Mouse (Mus musculus): ENCODE results near the gene Tubd1. TPM values are rescaled to one million over a fixed set of nuclear protein-coding genes. Genes with fewer than 3 reads are reported as not detected.

The Tubd1 gene
- total and polyA plus RNA-seq, 2 experiments from 2014 or later = 2.7 to 5.0 TPM

GRCm38 (mm10) chr11:86587830-86588229 lies 43.0 kb downstream of the Tubd1 start:
- ATAC-seq (ENCODE audit: low FRiP score) = no peak
- WGBS = 54% methylated on average over 7 of the region's 7 CpGs

GRCm38 (mm10) chr11:86588583-86589298 lies 44.0 kb downstream of the Tubd1 start:
- no peak overlapping the region for H3K4me2 ChIP-seq (ENCODE audit: low read depth, low read length, poor library complexity, severe bottlenecking)
- TF ChIP-seq CTCF (IDR thresholded peaks at IDR 0.05) = no peak
- H3K27me3 ChIP-seq (ENCODE audit: insufficient read depth, low read length) = no peaks in the 10 kb centered on the region
- H3K4me1 ChIP-seq (ENCODE audit: insufficient read depth, low read length) = no peaks in the 10 kb centered on the region
- DNase-seq (ENCODE audit: low spot score) (no peak), ATAC-seq (ENCODE audit: low FRiP score) (no peak)
- H3K9me3 ChIP-seq (ENCODE audit: low read length) = no peaks in the 10 kb centered on the region
- no peak overlapping the region for H3K4me3 ChIP-seq (ENCODE audit: low read depth, low read length)
- WGBS = 91% methylated on average over 4 of the region's 4 CpGs
- H3K36me3 ChIP-seq (ENCODE audit: insufficient read depth, low read length) = no peaks in the 10 kb centered on the region
- H3K9ac ChIP-seq (replicated peaks; ENCODE audit: low read length, poor library complexity, severe bottlenecking) = no peak overlapping the region
- H3K27ac ChIP-seq (ENCODE audit: low read depth, low read length) = no peak overlapping the region

More at GRCm38 (mm10) chr11:86587830-86588229, 43.0 kb downstream of the Tubd1 start:
- Histone ChIP-seq H3K27ac (ENCODE audit: low read depth, low read length) (no peak overlapping the region), H3K4me3 (ENCODE audit: low read depth, low read length) (no peak overlapping the region), H3K36me3 (ENCODE audit: insufficient read depth, low read length) (no peaks in the 10 kb centered on the region), H3K4me1 (ENCODE audit: insufficient read depth, low read length) (no peaks in the 10 kb centered on the region), H3K27me3 (ENCODE audit: insufficient read depth, low read length) (no peaks in the 10 kb centered on the region), H3K4me2 (ENCODE audit: low read depth, low read length, poor library complexity, severe bottlenecking) (no peak overlapping the region), H3K9ac (replicated peaks; ENCODE audit: low read length, poor library complexity, severe bottlenecking) (no peak overlapping the region), H3K9me3 (ENCODE audit: low read length) (no peaks in the 10 kb centered on the region)
- no peak for DNase-seq (ENCODE audit: low spot score)
- TF ChIP-seq CTCF (IDR thresholded peaks at IDR 0.05) = no peak

- TF ChIP-seq CTCF (IDR thresholded peaks at IDR 0.05) = no peak
- Histone ChIP-seq H3K4me3 (ENCODE audit: low read depth, low read length) (no peak overlapping the region), H3K36me3 (ENCODE audit: insufficient read depth, low read length) (no peaks in the 10 kb centered on the region), H3K27ac (ENCODE audit: low read depth, low read length) (no peak overlapping the region), H3K9me3 (ENCODE audit: low read length) (no peaks in the 10 kb centered on the region), H3K27me3 (ENCODE audit: insufficient read depth, low read length) (no peaks in the 10 kb centered on the region), H3K4me2 (ENCODE audit: low read depth, low read length, poor library complexity, severe bottlenecking) (no peak overlapping the region), H3K9ac (replicated peaks; ENCODE audit: low read length, poor library complexity, severe bottlenecking) (no peak overlapping the region), H3K4me1 (ENCODE audit: insufficient read depth, low read length) (no peaks in the 10 kb centered on the region)
- no peak for DNase-seq (ENCODE audit: low spot score)
- no peak for ATAC-seq (ENCODE audit: low FRiP score)
- 91% methylated on average over 4 of the region's 4 CpGs for WGBS
Measured at GRCm38 (mm10) chr11:86590066-86590465, 45.3 kb downstream of the Tubd1 start.

- Histone ChIP-seq H3K27me3 (ENCODE audit: insufficient read depth, low read length) (no peaks in the 10 kb centered on the region), H3K4me1 (ENCODE audit: insufficient read depth, low read length) (no peaks in the 10 kb centered on the region), H3K36me3 (ENCODE audit: insufficient read depth, low read length) (no peaks in the 10 kb centered on the region), H3K27ac (ENCODE audit: low read depth, low read length) (no peak overlapping the region), H3K9me3 (ENCODE audit: low read length) (no peaks in the 10 kb centered on the region), H3K9ac (replicated peaks; ENCODE audit: low read length, poor library complexity, severe bottlenecking) (no peak overlapping the region), H3K4me3 (ENCODE audit: low read depth, low read length) (no peak overlapping the region), H3K4me2 (ENCODE audit: low read depth, low read length, poor library complexity, severe bottlenecking) (no peak overlapping the region)
- TF ChIP-seq CTCF (IDR thresholded peaks at IDR 0.05) = no peak
- DNase-seq (ENCODE audit: low spot score) (no peak), ATAC-seq (ENCODE audit: low FRiP score) (no peak)
- 92% methylated on average over 10 of the region's 10 CpGs for WGBS
Measured at GRCm38 (mm10) chr11:86590579-86590978, 45.8 kb downstream of the Tubd1 start.

GRCm38 (mm10) chr11:86591301-86591845 lies 46.6 kb downstream of the Tubd1 start:
- Histone ChIP-seq H3K36me3 (ENCODE audit: insufficient read depth, low read length) (no peaks in the 10 kb centered on the region), H3K9ac (replicated peaks; ENCODE audit: low read length, poor library complexity, severe bottlenecking) (no peak overlapping the region), H3K4me2 (ENCODE audit: low read depth, low read length, poor library complexity, severe bottlenecking) (no peak overlapping the region), H3K27me3 (ENCODE audit: insufficient read depth, low read length) (no peaks in the 10 kb centered on the region), H3K27ac (ENCODE audit: low read depth, low read length) (no peak overlapping the region), H3K4me3 (ENCODE audit: low read depth, low read length) (no peak overlapping the region), H3K4me1 (ENCODE audit: insufficient read depth, low read length) (no peaks in the 10 kb centered on the region), H3K9me3 (ENCODE audit: low read length) (no peaks in the 10 kb centered on the region)
- no peak for DNase-seq (ENCODE audit: low spot score)
- TF ChIP-seq CTCF (IDR thresholded peaks at IDR 0.05) = no peak
- 87% methylated on average over 4 of the region's 4 CpGs for WGBS
- ATAC-seq (ENCODE audit: low FRiP score) = no peak

- H3K9ac ChIP-seq (replicated peaks; ENCODE audit: low read length, poor library complexity, severe bottlenecking) = no peak overlapping the region
- WGBS = 93% methylated on average over 2 of the region's 2 CpGs
- no peak overlapping the region for H3K4me2 ChIP-seq (ENCODE audit: low read depth, low read length, poor library complexity, severe bottlenecking)
- H3K36me3 ChIP-seq (ENCODE audit: insufficient read depth, low read length) = no peaks in the 10 kb centered on the region
- H3K4me1 ChIP-seq (ENCODE audit: insufficient read depth, low read length) = no peaks in the 10 kb centered on the region
- H3K27me3 ChIP-seq (ENCODE audit: insufficient read depth, low read length) = no peaks in the 10 kb centered on the region
- no peak overlapping the region for H3K4me3 ChIP-seq (ENCODE audit: low read depth, low read length)
- DNase-seq (ENCODE audit: low spot score) (no peak), ATAC-seq (ENCODE audit: low FRiP score) (no peak)
- H3K27ac ChIP-seq (ENCODE audit: low read depth, low read length) = no peak overlapping the region
- no peaks in the 10 kb centered on the region for H3K9me3 ChIP-seq (ENCODE audit: low read length)
- no peak for TF ChIP-seq CTCF (IDR thresholded peaks at IDR 0.05)
Measured at GRCm38 (mm10) chr11:86591931-86592616, 47.3 kb downstream of the Tubd1 start.

All from midbrain, postnatal 0 days (tissue).